Mouse (Mus musculus) stomach, embryonic 14.5 days (tissue): Measurements from ENCODE around the gene Trpv4. TPM values are rescaled to one million over a fixed set of nuclear protein-coding genes. Genes with fewer than 3 reads are reported as not detected.

Experiments used
- ATAC-seq: fragments of 200-750 bp; cut with Nextera tagmentation; 2 replicates; pipeline ENCODE4 v1.8.0; 2017; ENCODE audit warnings: low read depth, moderate TSS enrichment; ENCODE audit not compliant: insufficient number of reproducible peaks, insufficient read depth, low FRiP score
- H3K27ac ChIP-seq: fragments of 300-500 bp; sonication (generic); 2 replicates; pipeline ENCODE4 v1.5.1; 2014; ENCODE audit warnings: mild to moderate bottlenecking, low read length, moderate library complexity, mixed read lengths
- H3K27me3 ChIP-seq: fragments of 300-500 bp; sonication (generic); 2 replicates; pipeline ENCODE4 v1.6.1; 2014; ENCODE audit warnings: low read length, control low read depth, mixed read lengths; ENCODE audit not compliant: control insufficient read depth, insufficient read depth
- H3K36me3 ChIP-seq: fragments of 300-500 bp; sonication (generic); 2 replicates; pipeline ENCODE4 v1.6.1; 2014; ENCODE audit warnings: mild to moderate bottlenecking, control low read depth, low read length, moderate library complexity, mixed read lengths; ENCODE audit not compliant: control insufficient read depth, insufficient read depth
- H3K4me1 ChIP-seq: fragments of 300-500 bp; sonication (generic); 2 replicates; pipeline ENCODE4 v1.6.1; 2014; ENCODE audit warnings: low read length, control low read depth, mixed read lengths; ENCODE audit not compliant: control insufficient read depth, insufficient read depth
- H3K4me2 ChIP-seq: fragments of 300-500 bp; sonication (generic); replicated peaks from 2 replicates; pipeline ENCODE4 v1.6.1; 2014; ENCODE audit warnings: low read depth, low read length, control low read depth
- H3K4me3 ChIP-seq: fragments of 300-500 bp; sonication (generic); 2 replicates; pipeline ENCODE4 v1.5.1; 2014; ENCODE audit warnings: low read depth, low read length, control low read depth
- H3K9ac ChIP-seq: fragments of 300-500 bp; sonication (generic); replicated peaks from 2 replicates; pipeline ENCODE4 v1.6.1; 2014; ENCODE audit warnings: low read depth, mild to moderate bottlenecking, control low read depth, low read length, moderate library complexity, mixed read lengths
- H3K9me3 ChIP-seq: fragments of 300-500 bp; sonication (generic); 2 replicates; pipeline ENCODE4 v1.6.1; 2016; ENCODE audit warnings: low read depth, low read length, control low read depth; ENCODE audit not compliant: control insufficient read depth
- WGBS: fragments of 180-500 bp; shearing (Covaris S2); extraction: QIAGEN DNeasy Blood & Tissue Kit; methylation state at CpG from one replicate; pipeline ENCODE4 v1.1.7; 2014; 5-methylcytosine and 5-hydroxymethylcytosine counted together
- polyA plus RNA-seq: library from polyadenylated mRNA; unstranded; fragments of >200 nt; fragmentation: Nextera tagmentation; extraction: Ambion mirVana; gene quantifications from 2 replicates; pipeline ENCODE4 v1.2.1, GENCODE M21; 2014

Gene Trpv4
- polyA plus RNA-seq, 1 experiment from 2014 or later = 1.9 TPM

GRCm38 (mm10) chr5:114690633-114691567 lies 32.7 kb upstream of the Trpv4 start, which contains the start of gene Gltp:
TSS of gene Gltp (minus strand) at chr5:114690984.
- 5% methylated on average over 58 of the region's 75 CpGs for WGBS
- Histone ChIP-seq H3K9me3 (no peaks in the 10 kb centered on the region), H3K9ac (peak within 1 kb of the TSS; percentile 61), H3K4me3 (peak within 1 kb of the TSS; percentile 68), H3K36me3 (no peaks in the 10 kb centered on the region), H3K27me3 (no peaks in the 10 kb centered on the region), H3K27ac (no peak within 1 kb of the TSS), H3K4me1 (peaks cover 14% of the 10 kb centered on the region; the same call in 1 of the 2 replicates), H3K4me2 (peak within 1 kb of the TSS; percentile 95)
- peak; percentile 96 for ATAC-seq

GRCm38 (mm10) chr5:114689700-114690366 lies 31.6 kb upstream of the Trpv4 start:
- H3K9me3 ChIP-seq = no peaks in the 10 kb centered on the region
- WGBS = 16% methylated on average over 16 of the region's 16 CpGs
- peaks cover 14% of the 10 kb centered on the region; the same call in 1 of the 2 replicates for H3K4me1 ChIP-seq
- no peaks in the 10 kb centered on the region for H3K36me3 ChIP-seq
- no peaks in the 10 kb centered on the region for H3K27me3 ChIP-seq
- peak overlapping the region; percentile 61; the same call in 1 of the 2 replicates for H3K9ac ChIP-seq
- ATAC-seq = no peak
- H3K4me2 ChIP-seq = peak overlapping the region; percentile 95
- H3K4me3 ChIP-seq = peak overlapping the region; percentile 68
- H3K27ac ChIP-seq = no peak overlapping the region

GRCm38 (mm10) chr5:114688703-114689102 lies 30.5 kb upstream of the Trpv4 start:
- ATAC-seq = no peak
- 84% methylated on average over 13 of the region's 13 CpGs for WGBS
- Histone ChIP-seq H3K4me2 (no peak overlapping the region), H3K27ac (no peak overlapping the region), H3K4me3 (no peak overlapping the region), H3K27me3 (no peaks in the 10 kb centered on the region), H3K36me3 (no peaks in the 10 kb centered on the region), H3K4me1 (peaks cover 14% of the 10 kb centered on the region; the same call in 1 of the 2 replicates), H3K9ac (no peak overlapping the region), H3K9me3 (no peaks in the 10 kb centered on the region)

GRCm38 (mm10) chr5:114687901-114688300 lies 29.7 kb upstream of the Trpv4 start:
- no peak overlapping the region for H3K4me2 ChIP-seq
- ATAC-seq = no peak
- no peak overlapping the region for H3K4me3 ChIP-seq
- H3K9me3 ChIP-seq = no peaks in the 10 kb centered on the region
- no peak overlapping the region for H3K27ac ChIP-seq
- H3K9ac ChIP-seq = no peak overlapping the region
- H3K4me1 ChIP-seq = peaks cover 17% of the 10 kb centered on the region; the same call in 1 of the 2 replicates
- H3K27me3 ChIP-seq = no peaks in the 10 kb centered on the region
- no peaks in the 10 kb centered on the region for H3K36me3 ChIP-seq

- Histone ChIP-seq H3K4me3 (no peak overlapping the region), H3K27me3 (no peaks in the 10 kb centered on the region), H3K27ac (no peak overlapping the region), H3K4me1 (peaks cover 20% of the 10 kb centered on the region; the same call in 1 of the 2 replicates), H3K9me3 (no peaks in the 10 kb centered on the region), H3K36me3 (no peaks in the 10 kb centered on the region), H3K4me2 (no peak overlapping the region), H3K9ac (no peak overlapping the region)
- 63% methylated on average over 7 of the region's 7 CpGs for WGBS
- ATAC-seq = no peak
These were observed 28.5 kb upstream of the Trpv4 start for GRCm38 (mm10) chr5:114686726-114687210.

DNA sequence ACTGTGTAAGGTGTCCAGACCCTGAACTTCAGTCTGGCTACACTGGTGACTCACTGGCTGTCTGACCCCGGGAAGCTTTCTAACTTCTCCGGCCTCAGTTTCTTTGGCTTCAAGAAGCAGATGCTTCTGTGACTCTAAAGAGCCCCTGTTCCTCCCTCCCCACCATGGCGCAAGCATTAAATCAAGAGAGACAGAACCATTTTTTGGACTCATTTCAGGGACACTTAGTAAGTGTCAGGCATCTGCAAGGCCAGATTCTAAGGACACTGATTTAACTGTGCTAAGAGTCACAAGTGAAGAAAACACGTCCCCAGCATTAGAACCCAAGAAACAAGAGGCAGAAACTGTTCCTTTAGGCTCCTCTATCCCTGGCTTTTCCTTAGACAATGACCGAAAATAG lies 27.8 kb upstream of the Trpv4 start:
- ATAC-seq = no peak
- Histone ChIP-seq H3K9me3 (no peaks in the 10 kb centered on the region), H3K27ac (no peak overlapping the region), H3K9ac (no peak overlapping the region), H3K36me3 (no peaks in the 10 kb centered on the region), H3K27me3 (no peaks in the 10 kb centered on the region), H3K4me3 (no peak overlapping the region), H3K4me1 (peaks cover 25% of the 10 kb centered on the region; the same call in 1 of the 2 replicates), H3K4me2 (no peak overlapping the region)
- 89% methylated on average over 5 of the region's 5 CpGs for WGBS

GRCm38 (mm10) chr5:114681717-114682116 lies 23.5 kb upstream of the Trpv4 start:
- H3K4me1 ChIP-seq = peaks cover 21% of the 10 kb centered on the region; the same call in 1 of the 2 replicates
- WGBS = 62% methylated on average over 8 of the region's 8 CpGs
- H3K4me3 ChIP-seq = no peak overlapping the region
- no peaks in the 10 kb centered on the region for H3K9me3 ChIP-seq
- no peaks in the 10 kb centered on the region for H3K27me3 ChIP-seq
- peaks cover 3% of the 10 kb centered on the region; the same call in 1 of the 2 replicates for H3K36me3 ChIP-seq
- H3K9ac ChIP-seq = no peak overlapping the region
- no peak for ATAC-seq
- H3K27ac ChIP-seq = peak overlapping the region; percentile 72
- no peak overlapping the region for H3K4me2 ChIP-seq

- ATAC-seq = no peak
- peak overlapping the region; percentile 72 for H3K27ac ChIP-seq
- H3K4me2 ChIP-seq = no peak overlapping the region
- H3K9ac ChIP-seq = no peak overlapping the region
- H3K27me3 ChIP-seq = no peaks in the 10 kb centered on the region
- H3K36me3 ChIP-seq = peaks cover 3% of the 10 kb centered on the region; the same call in 1 of the 2 replicates
- 54% methylated on average over 19 of the region's 19 CpGs for WGBS
- no peak overlapping the region for H3K4me3 ChIP-seq
- H3K4me1 ChIP-seq = peaks cover 21% of the 10 kb centered on the region; the same call in 1 of the 2 replicates
- H3K9me3 ChIP-seq = no peaks in the 10 kb centered on the region
These were observed 22.6 kb upstream of the Trpv4 start for GRCm38 (mm10) chr5:114680676-114681285.
